Mouse (Mus musculus) thymus, postnatal 36 days (tissue): Measurements from ENCODE around the gene Cars2.
A peak's percentile ranks its signal among the peaks of the same experiment; 100 is the strongest.
"Not testable (repeated sequence)": the region's sequence is repeated elsewhere in the genome, so short reads cannot be mapped to it uniquely, and the experiment has no call there.

Source experiments
- DNase-seq, 2 experiments: peaks; one replicate each; pipeline ENCODE4 v3.0.0; 2022; ENCODE audit warnings: mixed read lengths in 2 of 2

Gene Cars2

DNA sequence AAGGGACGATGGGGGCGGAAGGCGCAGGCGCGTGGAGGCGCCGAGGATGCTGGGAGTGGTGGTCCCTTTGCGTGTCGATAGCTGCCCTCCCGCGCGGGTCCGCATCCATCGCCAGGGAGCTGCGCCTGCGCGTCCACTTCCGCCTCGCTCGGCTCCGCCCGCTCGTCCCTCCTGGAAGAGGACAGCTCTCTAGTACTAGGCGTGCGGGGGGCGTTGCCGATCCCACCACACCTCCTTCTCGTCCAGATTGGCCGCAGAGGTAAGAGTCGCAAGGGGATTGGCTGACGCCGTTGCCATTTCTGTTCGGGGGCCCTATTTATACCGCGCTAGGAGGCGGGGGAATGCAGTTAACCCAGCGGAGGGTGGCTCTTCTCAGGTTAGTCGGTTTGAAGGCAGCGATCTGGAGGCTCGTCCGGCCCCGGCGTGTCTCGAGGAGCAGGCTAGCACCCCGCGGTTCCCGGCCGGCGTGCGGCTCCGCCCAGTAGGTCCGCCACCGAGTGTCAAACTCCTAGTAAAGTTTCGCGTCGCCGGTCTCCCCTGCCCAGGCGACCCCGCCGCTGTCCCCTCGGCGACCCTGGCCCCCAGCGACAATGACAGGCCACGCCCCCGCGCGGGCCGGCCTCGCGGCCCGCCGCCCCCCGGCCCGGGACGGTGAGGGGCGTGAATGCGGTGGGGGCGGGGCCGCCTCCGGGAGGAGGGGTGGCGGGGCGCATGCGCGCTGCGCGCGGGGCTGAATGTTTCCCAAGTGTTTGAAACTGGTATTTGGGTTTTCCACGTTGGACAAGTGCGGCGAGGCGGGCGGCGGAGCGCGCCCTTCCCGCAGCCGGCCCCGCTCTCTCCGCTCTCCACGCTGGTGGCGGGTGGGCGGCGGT lies 5.4 kb upstream of the Cars2 start:
- DNase-seq = peak; percentile 97 to 100

GRCm38 (mm10) chr8:11554799-11555719 lies 4.5 kb upstream of the Cars2 start, which contains the start of gene Ing1:
Gene Ing1 (plus strand): TSS chr8:11555571.
- peak; percentile 97 to 98 for DNase-seq

GRCm38 (mm10) chr8:11552390-11552789 lies 1.8 kb upstream of the Cars2 start:
- DNase-seq = no peak

DNA sequence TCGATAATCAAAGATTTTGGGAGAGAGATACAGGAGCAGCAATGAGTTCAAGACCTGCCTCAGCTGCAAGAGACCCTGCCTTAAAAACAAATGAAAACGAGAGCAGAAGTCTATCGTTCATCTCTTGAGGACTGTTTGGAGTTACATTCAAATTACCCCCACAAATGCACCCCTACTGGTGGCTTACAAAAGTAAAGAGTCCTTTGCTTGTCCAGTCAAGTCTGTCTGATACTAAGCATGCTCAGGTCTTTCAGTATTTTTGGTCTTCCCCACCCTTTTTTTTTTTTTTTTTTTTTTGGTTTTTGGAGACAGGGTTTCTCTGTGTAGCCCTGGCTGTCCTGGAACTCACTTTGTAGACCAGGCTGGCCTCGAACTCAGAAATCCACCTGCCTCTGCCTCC lies 914 bp upstream of the Cars2 start:
- not testable (repeated sequence) for DNase-seq

DNA sequence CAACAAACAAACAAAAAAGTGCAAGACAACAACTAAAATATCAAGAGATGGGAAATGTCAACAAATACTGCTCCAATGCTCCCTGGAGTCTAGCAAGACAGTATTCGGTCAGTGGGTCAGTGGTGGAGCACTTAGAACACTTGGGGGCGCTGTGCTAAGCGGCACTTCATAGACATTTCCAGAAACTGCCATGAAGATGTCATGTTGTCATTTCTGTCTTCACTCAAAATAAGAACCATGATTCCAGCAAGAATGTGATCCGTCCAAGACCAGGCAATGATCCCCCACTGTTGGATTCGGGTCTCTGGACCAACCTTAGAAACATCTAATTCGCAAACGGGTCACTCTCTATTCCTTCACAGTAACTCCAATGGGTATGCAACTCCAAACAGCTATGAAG lies 877 bp downstream of the Cars2 start:
- DNase-seq = peak; percentile 45 to 50

DNA sequence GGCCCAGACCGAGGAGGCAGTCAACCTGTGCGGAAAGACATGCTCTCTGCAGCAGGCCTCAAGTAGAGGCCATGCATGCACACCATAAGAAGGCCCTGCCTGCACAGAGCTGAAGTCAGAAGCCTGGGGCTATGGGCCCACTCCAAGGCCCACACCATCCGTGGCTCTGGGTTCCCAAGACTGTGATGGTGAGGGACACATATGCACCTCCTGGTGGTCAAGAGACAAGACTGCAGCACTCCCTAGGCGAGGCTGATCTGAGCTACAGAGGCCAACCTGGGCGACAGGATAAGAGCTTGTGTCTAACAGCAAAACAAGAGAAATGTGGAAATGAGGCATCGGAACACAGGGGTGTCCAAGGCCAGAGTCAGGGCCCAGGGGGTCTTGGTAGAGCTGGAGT lies 3.5 kb downstream of the Cars2 start:
- DNase-seq = peak; percentile 19 to 20

DNA sequence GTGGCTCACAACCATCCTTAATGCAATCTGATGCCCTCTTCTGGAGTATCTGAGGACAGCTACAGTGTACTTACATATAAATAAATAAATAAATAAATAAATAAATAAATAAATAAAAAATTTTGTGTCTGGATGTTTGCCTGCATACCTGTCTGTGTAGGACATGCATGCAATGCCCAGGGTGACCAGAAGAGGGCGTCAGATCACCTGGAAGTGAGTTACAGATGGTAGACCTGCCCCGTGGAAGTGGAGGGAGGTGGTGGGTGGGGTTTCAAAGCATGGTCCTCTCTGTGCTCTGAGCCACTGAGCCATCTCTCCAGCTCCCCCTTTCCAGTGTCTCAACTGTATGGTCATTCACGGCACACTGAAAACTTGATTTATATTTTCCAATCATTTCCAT lies 6.2 kb downstream of the Cars2 start:
- DNase-seq = peak; percentile 82 to 83

- no peak for DNase-seq
Observed at GRCm38 (mm10) chr8:11542866-11543265, 7.7 kb downstream of the Cars2 start.

- no peak for DNase-seq
Observed at GRCm38 (mm10) chr8:11542031-11542430, 8.6 kb downstream of the Cars2 start.

- DNase-seq = no peak
Observed at GRCm38 (mm10) chr8:11540182-11540581, 10.4 kb downstream of the Cars2 start.

DNA sequence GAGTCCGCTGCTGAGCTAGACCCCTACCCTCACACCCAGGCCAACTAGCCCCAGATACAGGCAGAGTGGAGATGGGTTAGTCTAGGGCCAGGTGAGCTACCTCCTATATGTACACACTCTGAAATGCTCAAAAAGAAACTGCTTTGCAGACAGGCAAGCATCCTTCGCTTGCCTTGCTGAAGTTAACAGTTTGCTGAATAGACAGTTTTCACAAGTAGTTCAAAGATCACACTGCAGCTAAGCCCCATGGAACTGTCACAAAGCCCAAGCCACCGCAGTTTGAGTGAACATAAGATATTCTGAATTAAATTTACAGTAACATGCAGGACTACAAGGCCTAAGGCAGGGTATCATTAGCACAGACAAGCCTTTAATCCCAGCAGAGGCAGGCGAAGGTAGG lies 11.5 kb downstream of the Cars2 start:
- DNase-seq = no peak

DNA sequence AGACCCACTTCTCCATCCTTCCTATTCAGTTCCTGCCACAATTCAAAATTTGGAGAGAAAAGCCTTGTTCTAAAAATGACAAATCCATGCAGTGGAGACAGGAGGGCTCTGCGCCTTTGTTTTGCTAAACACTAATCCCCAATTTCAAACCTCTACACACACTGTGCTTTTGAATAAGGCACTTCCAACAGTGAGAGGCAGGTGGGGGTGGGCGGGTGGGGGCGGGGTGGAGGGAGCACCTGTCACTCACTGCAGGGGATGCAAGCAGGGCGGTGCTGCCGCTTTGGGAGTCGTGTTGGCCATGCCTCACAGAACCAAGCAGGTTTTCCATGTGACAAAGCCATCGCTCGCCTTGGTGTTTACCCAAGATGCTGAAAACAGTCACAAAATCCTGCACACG lies 16.1 kb downstream of the Cars2 start:
- no peak for DNase-seq

- DNase-seq = no peak
Observed at GRCm38 (mm10) chr8:11530849-11531248, 19.7 kb downstream of the Cars2 start.

GRCm38 (mm10) chr8:11530155-11530770 lies 20.3 kb downstream of the Cars2 start:
- DNase-seq = no peak

DNA sequence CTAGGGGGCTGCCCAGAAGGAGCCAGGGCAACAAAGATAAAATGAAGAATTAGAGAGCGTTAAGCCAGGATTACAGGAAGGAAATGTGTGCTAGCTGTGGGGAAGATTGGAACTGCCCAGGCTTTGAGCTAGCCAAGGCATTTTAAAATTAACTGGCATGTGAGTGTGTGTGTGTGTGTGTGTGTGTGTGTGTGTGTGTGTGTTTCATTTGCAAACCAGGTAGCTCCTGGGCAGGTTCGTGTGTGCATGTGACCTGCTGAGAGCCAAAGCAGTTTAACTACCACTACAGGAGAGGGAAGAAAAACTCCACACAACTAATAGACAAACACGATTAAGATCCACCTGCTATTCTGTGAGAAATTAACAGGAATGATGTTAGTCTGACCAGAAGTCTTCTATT lies 27.3 kb downstream of the Cars2 start:
- no peak for DNase-seq

DNA sequence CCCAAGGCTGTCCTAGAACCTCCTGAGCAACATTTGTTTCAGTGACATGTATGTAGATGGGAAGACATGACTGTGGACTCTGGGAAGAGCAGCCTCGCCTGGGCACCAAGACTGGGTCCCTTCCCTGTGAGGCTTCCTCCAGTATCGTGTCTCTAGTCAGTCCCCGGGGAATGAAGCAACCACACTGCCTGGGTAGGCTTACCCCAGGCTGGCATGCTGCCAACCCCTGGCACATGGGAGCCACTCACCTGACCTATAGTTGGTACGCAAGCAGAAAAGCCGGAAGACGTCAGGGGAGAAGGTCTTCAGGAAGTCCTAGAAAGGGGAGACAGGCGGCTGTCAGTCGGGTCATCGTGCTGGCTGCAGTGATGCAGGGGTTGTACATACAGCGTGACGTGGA lies 31.9 kb downstream of the Cars2 start:
- no peak for DNase-seq

DNA sequence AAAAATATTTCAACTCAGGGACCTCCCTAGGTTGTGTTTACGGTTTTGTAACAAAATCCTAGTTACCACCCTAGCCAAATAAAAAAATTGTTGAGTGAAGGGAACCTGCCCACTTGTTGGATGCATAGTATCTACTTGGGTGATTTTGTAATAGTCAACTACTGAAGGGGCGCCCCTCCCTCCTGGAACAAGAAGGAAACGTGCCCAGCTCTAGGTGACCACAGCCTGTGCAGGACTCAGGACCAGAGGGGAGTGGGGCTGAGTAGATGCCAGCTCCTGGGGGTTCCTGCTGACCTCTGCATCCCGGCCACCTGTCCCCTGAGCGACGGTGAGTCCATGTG lies 32.6 kb downstream of the Cars2 start:
- DNase-seq = no peak

DNA sequence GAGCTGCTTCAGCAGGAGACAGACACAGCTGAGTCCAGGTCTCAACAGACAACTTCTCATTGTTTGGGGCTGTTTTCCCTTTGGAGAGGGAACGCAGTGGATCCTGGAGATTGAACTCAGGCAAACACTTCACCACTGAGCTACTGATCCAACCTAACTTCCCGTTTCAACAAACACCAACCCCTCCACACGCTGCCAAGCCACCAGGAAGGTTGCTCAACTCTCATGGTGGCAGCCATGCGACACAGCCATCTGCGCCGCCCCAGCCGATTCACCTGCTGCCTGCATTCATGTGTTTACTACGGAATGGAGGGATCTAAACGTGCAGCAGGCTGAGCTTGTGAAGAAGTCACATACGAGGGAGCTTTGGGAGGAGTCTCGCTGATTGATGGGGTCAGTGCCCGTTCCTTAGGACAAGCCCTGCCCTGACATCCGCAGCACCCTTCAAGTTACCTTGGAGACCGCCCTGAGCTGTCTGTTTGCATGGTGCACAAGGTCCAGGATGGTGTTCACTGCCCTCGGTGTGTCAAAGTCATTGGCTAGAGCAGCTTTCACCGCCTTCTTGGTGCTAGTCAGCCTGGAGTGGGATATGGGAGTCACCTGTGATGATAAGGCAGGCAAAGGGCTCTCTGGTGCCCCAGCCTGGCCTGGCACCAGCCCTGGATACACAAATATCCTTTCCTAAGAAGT lies 33.1 kb downstream of the Cars2 start:
- DNase-seq = no peak

GRCm38 (mm10) chr8:11516292-11516691 lies 34.3 kb downstream of the Cars2 start:
- DNase-seq = no peak

- DNase-seq = no peak
Observed at GRCm38 (mm10) chr8:11513247-11513646, 37.3 kb downstream of the Cars2 start.

DNA sequence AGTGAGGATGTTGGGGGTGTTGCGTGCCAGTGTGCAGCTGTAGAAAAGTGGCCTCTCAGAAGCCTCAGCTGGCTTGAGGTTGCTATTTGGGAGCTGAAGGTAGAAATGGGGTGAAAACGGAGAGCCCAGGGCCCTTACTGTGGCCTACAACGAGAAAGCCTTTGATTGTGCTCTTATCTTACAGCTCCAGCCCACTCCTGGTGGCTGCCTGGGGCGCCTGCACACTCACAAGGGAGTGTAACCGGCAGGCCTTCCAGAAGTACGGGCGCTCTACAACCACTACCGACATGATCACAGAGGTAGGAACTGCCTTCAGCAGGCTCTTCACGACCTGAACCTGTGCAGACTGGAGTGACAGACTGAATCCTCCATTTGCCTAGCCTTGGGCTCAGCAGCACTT lies 37.9 kb downstream of the Cars2 start:
- DNase-seq = no peak

DNA sequence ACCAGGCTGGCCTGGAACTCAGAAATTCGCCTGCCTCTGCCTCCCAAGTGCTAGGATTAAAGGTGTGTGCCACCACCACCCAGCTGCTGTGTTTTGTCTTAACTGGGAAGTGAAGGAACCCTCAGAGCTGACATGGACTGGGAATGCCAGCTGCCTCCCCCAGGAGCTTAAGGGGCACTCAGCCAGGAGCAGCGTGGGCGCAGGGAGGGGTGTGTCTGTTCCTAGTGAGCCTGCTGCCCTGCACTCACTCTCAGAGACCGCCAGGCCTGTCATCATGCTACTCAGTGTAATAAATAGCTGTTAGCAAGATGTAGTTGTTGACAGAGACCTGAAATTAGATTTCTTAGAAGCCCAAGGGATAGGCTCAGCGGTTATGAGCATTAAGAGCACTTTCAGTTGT lies 39.6 kb downstream of the Cars2 start:
- no peak for DNase-seq

DNA sequence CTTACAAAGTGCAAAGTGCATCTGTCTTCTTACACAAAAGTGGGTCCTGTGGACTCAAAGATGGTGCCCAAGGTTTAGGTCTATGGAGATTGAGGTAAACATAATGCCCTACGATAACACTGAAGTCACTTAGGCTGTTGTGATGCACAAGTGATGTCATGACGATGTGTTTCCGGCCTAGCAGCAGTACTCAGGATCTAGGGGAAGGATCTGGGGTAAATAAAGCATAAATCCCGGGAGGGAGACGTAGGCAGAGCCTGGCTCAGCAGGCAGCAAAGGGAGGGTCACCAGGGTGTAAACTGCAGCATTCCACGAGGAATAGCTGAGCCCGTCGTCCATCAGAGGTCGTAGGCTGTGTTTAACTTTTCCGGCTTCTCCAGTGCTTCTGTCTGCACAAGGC lies 41.7 kb downstream of the Cars2 start:
- DNase-seq = no peak
